Mouse (Mus musculus) G1E (cell line): Measurements from ENCODE around the gene Slc35e3.

ENCODE experiments used
- POLR2AphosphoS5 ChIP-seq: IDR thresholded peaks from 2 replicates; pipeline ENCODE4 v1.6.1; 2012; ENCODE audit warnings: low read depth, low read length, inconsistent platforms; ENCODE audit not compliant: insufficient replicate concordance
- TAL1 ChIP-seq: conservative IDR thresholded peaks from 2 replicates; pipeline ENCODE4 v1.6.1; 2012; ENCODE audit warnings: low read depth, low read length, inconsistent platforms, mixed read lengths

GRCm38 (mm10) chr10:117739648-117739948, 6.6 kb downstream of the Slc35e3 start:
- no peak for TF ChIP-seq TAL1
- no peak for TF ChIP-seq POLR2AphosphoS5
